Mouse (Mus musculus): ENCODE measurements around the gene Evi2b. TPM values are rescaled to one million over a fixed set of nuclear protein-coding genes. Genes with fewer than 3 reads are reported as not detected.

The Evi2b gene
- polyA plus RNA-seq, 1 experiment from 2014 or later = 0.20 TPM

DNA sequence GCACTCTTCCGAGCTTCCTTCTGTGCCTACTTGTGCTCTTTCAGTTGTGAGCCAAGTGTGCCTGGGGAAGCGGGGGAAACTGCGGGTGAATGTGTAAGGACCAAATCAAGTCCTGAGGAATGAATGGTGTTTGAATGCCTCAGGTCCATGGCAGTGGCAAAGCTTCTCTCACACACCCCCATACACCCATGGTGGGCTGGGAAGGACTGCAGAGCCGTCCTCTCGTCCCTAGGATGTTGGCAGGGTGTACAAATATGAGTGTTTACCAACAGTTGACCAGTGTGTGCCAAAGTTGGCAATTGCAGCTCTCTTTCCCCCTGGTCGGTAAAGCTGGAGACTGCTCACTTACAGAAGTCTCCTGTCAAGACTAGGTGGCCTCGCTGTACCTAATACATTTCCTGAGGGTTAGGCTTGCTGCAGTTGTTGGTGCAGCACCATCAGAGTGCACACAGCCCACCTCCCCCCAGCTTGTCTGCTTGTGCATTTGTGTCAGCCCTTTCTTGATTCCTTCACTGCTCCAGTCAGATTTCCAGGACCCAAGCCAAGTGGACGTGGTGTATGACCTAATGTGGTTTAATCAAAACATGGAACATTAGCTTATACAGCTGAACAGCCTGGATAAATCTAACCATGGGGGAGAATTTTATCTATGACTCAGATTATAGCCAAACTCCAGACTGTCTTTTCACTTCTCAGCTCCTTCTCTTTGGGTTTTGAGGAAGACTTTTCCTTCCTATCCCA is 10.6 kb upstream of the Evi2b start:
- Histone ChIP-seq H3K27ac (ENCODE audit: low read depth, low read length) (no peak overlapping the region), H3K9ac (ENCODE audit: low read depth, low read length) (no peak overlapping the region), H3K36me3 (ENCODE audit: control insufficient read depth, insufficient read depth, low read length) (peaks cover 18% of the 10 kb centered on the region; the same call in 1 of the 2 replicates), H3K9me3 (ENCODE audit: control insufficient read depth, low read length) (no peaks in the 10 kb centered on the region), H3K4me1 (ENCODE audit: control insufficient read depth, insufficient read depth, low read length) (no peaks in the 10 kb centered on the region), H3K27me3 (ENCODE audit: control insufficient read depth, insufficient read depth, low read length) (no peaks in the 10 kb centered on the region), H3K4me3 (ENCODE audit: low read length) (no peak overlapping the region), H3K4me2 (replicated peaks; ENCODE audit: low read depth, low read length) (no peak overlapping the region)
- ATAC-seq (ENCODE audit: low FRiP score, low TSS enrichment) = no peak
- WGBS = 85% methylated on average over 8 of the region's 8 CpGs

GRCm38 (mm10) chr11:79533311-79533710 is 9.7 kb upstream of the Evi2b start:
- Histone ChIP-seq H3K4me1 (ENCODE audit: control insufficient read depth, insufficient read depth, low read length) (no peaks in the 10 kb centered on the region), H3K27me3 (ENCODE audit: control insufficient read depth, insufficient read depth, low read length) (no peaks in the 10 kb centered on the region), H3K4me3 (ENCODE audit: low read length) (no peak overlapping the region), H3K4me2 (replicated peaks; ENCODE audit: low read depth, low read length) (no peak overlapping the region), H3K36me3 (ENCODE audit: control insufficient read depth, insufficient read depth, low read length) (peaks cover 18% of the 10 kb centered on the region; the same call in 1 of the 2 replicates), H3K9ac (ENCODE audit: low read depth, low read length) (no peak overlapping the region), H3K9me3 (ENCODE audit: control insufficient read depth, low read length) (no peaks in the 10 kb centered on the region), H3K27ac (ENCODE audit: low read depth, low read length) (no peak overlapping the region)
- 79% methylated on average over 6 of the region's 6 CpGs for WGBS
- ATAC-seq (ENCODE audit: low FRiP score, low TSS enrichment) = no peak

DNA sequence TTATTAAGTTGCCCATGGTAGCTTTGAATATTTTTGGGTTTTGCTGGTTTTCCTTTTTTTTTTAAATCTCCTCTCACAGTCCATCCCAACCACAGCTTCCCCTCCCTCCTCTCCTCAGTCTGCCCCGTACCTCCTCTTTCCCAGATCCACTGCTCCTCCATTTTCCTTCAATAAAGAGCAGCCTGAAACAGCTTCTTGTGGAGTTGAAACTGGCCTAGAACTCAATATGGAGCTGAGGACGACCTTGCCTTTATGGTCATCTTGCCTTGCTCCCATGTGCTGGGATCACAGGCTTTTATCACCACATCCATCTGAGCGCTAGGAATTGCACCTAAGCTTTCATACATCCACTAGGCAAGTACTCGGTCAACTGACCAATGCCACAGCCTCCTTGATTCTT is 7.9 kb upstream of the Evi2b start:
- WGBS = 92% methylated on average over 4 of the region's 4 CpGs
- Histone ChIP-seq H3K27me3 (ENCODE audit: control insufficient read depth, insufficient read depth, low read length) (no peaks in the 10 kb centered on the region), H3K4me1 (ENCODE audit: control insufficient read depth, insufficient read depth, low read length) (no peaks in the 10 kb centered on the region), H3K9me3 (ENCODE audit: control insufficient read depth, low read length) (no peaks in the 10 kb centered on the region), H3K27ac (ENCODE audit: low read depth, low read length) (no peak overlapping the region), H3K36me3 (ENCODE audit: control insufficient read depth, insufficient read depth, low read length) (peaks cover 6% of the 10 kb centered on the region; the same call in 1 of the 2 replicates), H3K4me2 (replicated peaks; ENCODE audit: low read depth, low read length) (no peak overlapping the region), H3K4me3 (ENCODE audit: low read length) (no peak overlapping the region), H3K9ac (ENCODE audit: low read depth, low read length) (no peak overlapping the region)
- ATAC-seq (ENCODE audit: low FRiP score, low TSS enrichment) = no peak

DNA sequence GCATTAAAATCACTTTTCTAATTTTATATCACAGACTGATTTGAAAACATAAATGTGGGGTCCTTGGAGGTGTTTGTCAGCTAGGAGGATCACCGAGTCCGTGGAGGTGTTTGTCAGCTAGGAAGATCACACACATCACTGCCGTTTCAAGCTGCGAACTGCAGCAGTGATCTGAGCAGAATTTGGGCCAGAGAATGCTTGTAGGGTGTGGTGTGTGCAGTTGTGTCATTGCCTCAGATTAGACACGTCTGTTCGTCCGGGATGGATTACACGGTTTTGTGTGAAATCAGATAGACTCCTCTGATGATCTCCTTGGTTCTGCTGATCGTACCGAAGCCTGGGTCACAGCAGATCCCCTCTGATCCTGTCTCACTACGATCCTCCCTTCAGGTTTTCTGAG is 7.2 kb upstream of the Evi2b start:
- 90% methylated on average over 11 of the region's 11 CpGs for WGBS
- ATAC-seq (ENCODE audit: low FRiP score, low TSS enrichment) = no peak
- H3K27me3 ChIP-seq (ENCODE audit: control insufficient read depth, insufficient read depth, low read length) = no peaks in the 10 kb centered on the region
- no peak overlapping the region for H3K27ac ChIP-seq (ENCODE audit: low read depth, low read length)
- no peak overlapping the region for H3K4me3 ChIP-seq (ENCODE audit: low read length)
- no peak overlapping the region for H3K4me2 ChIP-seq (replicated peaks; ENCODE audit: low read depth, low read length)
- peaks cover 3% of the 10 kb centered on the region; the same call in 1 of the 2 replicates for H3K36me3 ChIP-seq (ENCODE audit: control insufficient read depth, insufficient read depth, low read length)
- H3K4me1 ChIP-seq (ENCODE audit: control insufficient read depth, insufficient read depth, low read length) = no peaks in the 10 kb centered on the region
- no peak overlapping the region for H3K9ac ChIP-seq (ENCODE audit: low read depth, low read length)
- no peaks in the 10 kb centered on the region for H3K9me3 ChIP-seq (ENCODE audit: control insufficient read depth, low read length)

GRCm38 (mm10) chr11:79530333-79530761 is 6.8 kb upstream of the Evi2b start, which contains the start of the genes Evi2 and Evi2a:
TSS of gene Evi2 (minus strand) at chr11:79530589.
TSS of gene Evi2a (minus strand) at chr11:79530609.
- peaks cover 3% of the 10 kb centered on the region; the same call in 1 of the 2 replicates for H3K36me3 ChIP-seq (ENCODE audit: control insufficient read depth, insufficient read depth, low read length)
- WGBS = 88% methylated on average over 7 of the region's 7 CpGs
- H3K4me3 ChIP-seq (ENCODE audit: low read length) = no peak within 1 kb of the TSS
- no peak within 1 kb of the TSS for H3K9ac ChIP-seq (ENCODE audit: low read depth, low read length)
- no peak within 1 kb of the TSS for H3K4me2 ChIP-seq (replicated peaks; ENCODE audit: low read depth, low read length)
- ATAC-seq (ENCODE audit: low FRiP score, low TSS enrichment) = no peak
- H3K9me3 ChIP-seq (ENCODE audit: control insufficient read depth, low read length) = no peaks in the 10 kb centered on the region
- no peak within 1 kb of the TSS for H3K27ac ChIP-seq (ENCODE audit: low read depth, low read length)
- H3K27me3 ChIP-seq (ENCODE audit: control insufficient read depth, insufficient read depth, low read length) = no peaks in the 10 kb centered on the region
- H3K4me1 ChIP-seq (ENCODE audit: control insufficient read depth, insufficient read depth, low read length) = no peaks in the 10 kb centered on the region

DNA sequence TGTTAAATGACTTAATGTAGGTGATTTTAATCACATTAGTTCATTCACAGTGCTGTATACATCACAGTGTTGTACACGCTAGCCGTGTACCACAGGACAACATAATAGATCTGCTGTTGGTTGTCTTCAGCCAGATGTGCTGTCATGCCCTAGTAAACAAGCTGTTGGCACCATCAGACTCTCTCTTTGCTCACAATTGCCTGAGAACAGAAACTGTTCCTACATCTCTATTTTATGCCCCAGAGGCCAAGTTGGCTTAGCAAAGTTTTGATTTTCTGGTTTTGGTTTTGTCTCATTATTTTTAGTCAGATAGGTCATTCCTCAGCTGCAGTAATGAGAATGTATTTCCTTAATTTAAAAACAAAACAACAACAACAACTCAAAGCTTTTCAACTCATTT is 6.2 kb upstream of the Evi2b start:
- no peaks in the 10 kb centered on the region for H3K9me3 ChIP-seq (ENCODE audit: control insufficient read depth, low read length)
- no peak overlapping the region for H3K4me2 ChIP-seq (replicated peaks; ENCODE audit: low read depth, low read length)
- peaks cover 3% of the 10 kb centered on the region; the same call in 1 of the 2 replicates for H3K36me3 ChIP-seq (ENCODE audit: control insufficient read depth, insufficient read depth, low read length)
- H3K27ac ChIP-seq (ENCODE audit: low read depth, low read length) = no peak overlapping the region
- no peaks in the 10 kb centered on the region for H3K27me3 ChIP-seq (ENCODE audit: control insufficient read depth, insufficient read depth, low read length)
- no peaks in the 10 kb centered on the region for H3K4me1 ChIP-seq (ENCODE audit: control insufficient read depth, insufficient read depth, low read length)
- H3K4me3 ChIP-seq (ENCODE audit: low read length) = no peak overlapping the region
- H3K9ac ChIP-seq (ENCODE audit: low read depth, low read length) = no peak overlapping the region
- no peak for ATAC-seq (ENCODE audit: low FRiP score, low TSS enrichment)
- 91% methylated on average over 2 of the region's 2 CpGs for WGBS

DNA sequence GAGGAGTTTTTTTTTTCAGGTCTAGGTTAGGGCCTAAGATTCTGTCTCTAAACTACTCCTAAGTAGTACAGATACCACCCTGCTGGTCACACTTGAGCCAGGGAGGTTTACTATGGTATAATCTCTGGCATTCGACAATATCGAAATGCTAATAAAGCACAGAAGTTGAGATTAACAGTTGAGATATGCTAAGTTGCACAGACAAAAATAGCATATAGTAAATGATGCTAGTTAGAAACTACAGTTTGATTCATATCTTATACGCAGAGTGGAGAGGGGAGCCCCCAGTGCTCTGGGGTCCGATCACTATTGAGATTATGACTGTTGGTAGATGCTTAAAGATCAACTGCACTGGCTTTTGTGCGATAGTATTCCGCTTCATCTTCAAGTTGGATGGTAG is 5.7 kb upstream of the Evi2b start:
- H3K36me3 ChIP-seq (ENCODE audit: control insufficient read depth, insufficient read depth, low read length) = peaks cover 3% of the 10 kb centered on the region; the same call in 1 of the 2 replicates
- 93% methylated on average over 6 of the region's 6 CpGs for WGBS
- no peak overlapping the region for H3K9ac ChIP-seq (ENCODE audit: low read depth, low read length)
- no peaks in the 10 kb centered on the region for H3K4me1 ChIP-seq (ENCODE audit: control insufficient read depth, insufficient read depth, low read length)
- H3K9me3 ChIP-seq (ENCODE audit: control insufficient read depth, low read length) = no peaks in the 10 kb centered on the region
- H3K27ac ChIP-seq (ENCODE audit: low read depth, low read length) = no peak overlapping the region
- no peak for ATAC-seq (ENCODE audit: low FRiP score, low TSS enrichment)
- no peak overlapping the region for H3K4me2 ChIP-seq (replicated peaks; ENCODE audit: low read depth, low read length)
- no peak overlapping the region for H3K4me3 ChIP-seq (ENCODE audit: low read length)
- no peaks in the 10 kb centered on the region for H3K27me3 ChIP-seq (ENCODE audit: control insufficient read depth, insufficient read depth, low read length)

- WGBS = 91% methylated on average over 3 of the region's 3 CpGs
- no peak overlapping the region for H3K9ac ChIP-seq (ENCODE audit: low read depth, low read length)
- no peak overlapping the region for H3K27ac ChIP-seq (ENCODE audit: low read depth, low read length)
- H3K36me3 ChIP-seq (ENCODE audit: control insufficient read depth, insufficient read depth, low read length) = peaks cover 3% of the 10 kb centered on the region; the same call in 1 of the 2 replicates
- peaks cover 5% of the 10 kb centered on the region for H3K4me1 ChIP-seq (ENCODE audit: control insufficient read depth, insufficient read depth, low read length)
- no peaks in the 10 kb centered on the region for H3K9me3 ChIP-seq (ENCODE audit: control insufficient read depth, low read length)
- no peak overlapping the region for H3K4me3 ChIP-seq (ENCODE audit: low read length)
- no peak overlapping the region for H3K4me2 ChIP-seq (replicated peaks; ENCODE audit: low read depth, low read length)
- no peaks in the 10 kb centered on the region for H3K27me3 ChIP-seq (ENCODE audit: control insufficient read depth, insufficient read depth, low read length)
- no peak for ATAC-seq (ENCODE audit: low FRiP score, low TSS enrichment)
Observed at GRCm38 (mm10) chr11:79528601-79529000, 5.0 kb upstream of the Evi2b start.

- peaks cover 3% of the 10 kb centered on the region; the same call in 1 of the 2 replicates for H3K36me3 ChIP-seq (ENCODE audit: control insufficient read depth, insufficient read depth, low read length)
- 88% methylated on average over 5 of the region's 5 CpGs for WGBS
- ATAC-seq (ENCODE audit: low FRiP score, low TSS enrichment) = no peak
- H3K27me3 ChIP-seq (ENCODE audit: control insufficient read depth, insufficient read depth, low read length) = no peaks in the 10 kb centered on the region
- H3K27ac ChIP-seq (ENCODE audit: low read depth, low read length) = no peak overlapping the region
- no peak overlapping the region for H3K4me2 ChIP-seq (replicated peaks; ENCODE audit: low read depth, low read length)
- H3K9me3 ChIP-seq (ENCODE audit: control insufficient read depth, low read length) = no peaks in the 10 kb centered on the region
- H3K4me3 ChIP-seq (ENCODE audit: low read length) = no peak overlapping the region
- no peak overlapping the region for H3K9ac ChIP-seq (ENCODE audit: low read depth, low read length)
- H3K4me1 ChIP-seq (ENCODE audit: control insufficient read depth, insufficient read depth, low read length) = peaks cover 7% of the 10 kb centered on the region
Observed at GRCm38 (mm10) chr11:79527739-79528384, 4.3 kb upstream of the Evi2b start.
